Mouse (Mus musculus): Measurements from ENCODE around the gene Hoxb8. TPM values are rescaled to one million over a fixed set of nuclear protein-coding genes. Genes with fewer than 3 reads are reported as not detected.

Gene Hoxb8
- polyA plus RNA-seq (2021; fragmentation: Nextera tagmentation): not detected in 2 replicates
- long read RNA-seq, experiment 1: 0 reads
- long read RNA-seq, experiment 2: 0 reads

DNA sequence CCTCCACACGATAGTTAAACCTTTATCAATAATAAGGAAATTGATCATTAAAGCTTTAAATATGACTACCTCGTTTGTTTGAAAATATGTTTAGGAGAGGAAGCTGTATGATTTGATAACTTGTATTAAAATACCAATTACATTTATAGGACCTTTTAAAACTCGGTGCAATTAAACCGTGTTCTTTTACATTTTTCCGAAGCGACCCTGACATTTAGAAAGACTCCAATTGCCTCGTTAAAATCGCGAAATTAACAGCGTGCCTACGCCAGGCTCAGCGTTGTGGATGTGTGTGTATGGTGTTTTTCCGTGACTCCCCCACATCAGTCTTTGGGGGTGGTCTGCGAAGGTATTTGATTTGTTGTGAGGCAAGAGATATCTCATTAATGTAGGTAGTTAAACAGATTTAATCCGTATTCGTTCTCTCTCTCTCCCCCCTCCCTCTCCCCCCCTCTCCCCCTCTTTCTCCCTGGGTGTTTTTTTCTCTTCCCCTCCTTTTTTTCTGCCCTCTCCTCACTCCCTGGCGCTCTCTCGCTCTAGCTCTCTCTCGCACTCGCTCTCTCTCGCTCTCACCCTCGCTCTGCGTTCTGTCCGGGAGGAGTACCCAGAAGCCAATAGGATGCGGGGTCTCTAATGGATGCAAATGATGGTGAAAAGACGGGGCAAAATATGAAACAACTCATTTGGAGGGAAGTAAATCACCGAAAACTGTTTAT, at the start of gene Hoxb8:
Hoxb8 (plus strand) TSS at position 51 of the 716 bp plus-strand sequence.

DNA sequence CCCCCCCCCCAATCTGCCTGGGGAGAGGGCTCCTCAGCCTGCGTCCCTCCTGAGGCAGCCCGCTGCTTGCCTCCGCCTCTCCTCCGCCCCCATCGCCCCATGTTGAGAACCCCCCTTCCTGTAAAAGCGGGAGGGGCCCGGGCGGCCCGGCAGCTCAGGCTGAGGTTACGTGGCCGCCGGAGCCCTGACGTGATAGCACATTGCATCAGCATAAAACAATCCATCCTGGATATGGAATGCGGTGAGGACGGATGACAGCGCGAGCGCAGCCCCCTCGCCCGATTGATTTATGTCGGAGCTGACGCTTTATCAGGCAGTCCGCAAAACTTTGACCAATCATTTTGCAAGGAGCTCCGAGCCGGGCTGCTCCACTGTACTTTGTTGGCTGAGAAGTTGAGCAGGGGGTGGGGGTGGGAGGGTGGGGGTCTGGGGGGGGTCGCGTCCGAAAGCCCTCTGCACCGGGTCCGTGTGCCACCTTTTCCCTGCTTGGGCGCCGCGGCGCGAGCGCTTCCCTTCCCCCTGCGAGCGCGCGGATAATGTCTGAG, 10.6 kb upstream of the Hoxb8 start, which contains the start of gene Hoxb9:
Hoxb9 (plus strand) TSS at position 462 of the 545 bp plus-strand sequence.

DNA sequence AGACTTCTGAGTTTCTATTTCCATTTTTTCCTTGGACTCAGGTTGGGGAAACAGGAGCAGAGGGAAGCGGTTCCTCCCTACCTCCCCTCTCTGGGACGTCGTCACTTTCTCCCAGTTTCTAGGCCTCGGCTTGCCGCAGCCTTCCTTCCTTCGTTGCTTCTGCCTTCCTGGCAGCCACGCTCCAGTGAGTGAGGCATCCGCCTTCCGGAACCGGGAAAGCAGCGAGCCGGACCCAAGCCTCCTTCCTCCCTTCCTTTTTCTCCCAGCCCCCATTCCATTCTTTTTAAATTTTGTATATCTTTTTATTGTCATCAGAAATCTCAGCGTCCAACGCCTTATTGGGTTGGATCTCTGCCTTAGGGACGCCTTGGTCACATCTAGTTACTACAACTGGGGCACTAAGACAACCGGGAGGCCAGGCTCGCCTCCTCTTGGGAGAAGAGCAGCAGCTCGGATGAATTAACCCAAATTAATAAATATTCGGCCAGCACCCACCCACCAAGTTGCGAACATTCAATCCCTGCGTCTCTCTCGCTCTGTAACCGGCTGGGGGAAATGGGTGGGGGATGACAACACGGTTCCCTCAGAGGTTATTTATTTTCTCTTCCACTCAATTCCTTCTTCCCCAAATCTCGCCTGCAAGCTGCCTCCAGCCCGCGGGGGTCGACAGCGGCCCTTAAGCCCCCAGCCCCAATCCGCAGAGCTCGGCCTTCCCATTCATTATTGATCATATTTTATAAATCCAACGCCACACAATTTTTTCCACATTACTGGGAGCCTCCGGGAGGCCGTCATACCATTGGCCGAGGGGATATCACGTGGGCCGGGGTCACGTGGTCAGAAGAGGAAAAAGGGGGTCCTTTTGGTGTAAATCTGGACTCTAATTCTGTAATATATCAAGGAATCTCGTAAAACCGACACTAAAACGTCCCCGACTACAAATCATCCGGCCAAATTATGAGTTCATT, 4.3 kb downstream of the Hoxb8 start, which contains the start of gene Hoxb7:
Hoxb7 (plus strand) TSS at position 853 of the 968 bp plus-strand sequence.

DNA sequence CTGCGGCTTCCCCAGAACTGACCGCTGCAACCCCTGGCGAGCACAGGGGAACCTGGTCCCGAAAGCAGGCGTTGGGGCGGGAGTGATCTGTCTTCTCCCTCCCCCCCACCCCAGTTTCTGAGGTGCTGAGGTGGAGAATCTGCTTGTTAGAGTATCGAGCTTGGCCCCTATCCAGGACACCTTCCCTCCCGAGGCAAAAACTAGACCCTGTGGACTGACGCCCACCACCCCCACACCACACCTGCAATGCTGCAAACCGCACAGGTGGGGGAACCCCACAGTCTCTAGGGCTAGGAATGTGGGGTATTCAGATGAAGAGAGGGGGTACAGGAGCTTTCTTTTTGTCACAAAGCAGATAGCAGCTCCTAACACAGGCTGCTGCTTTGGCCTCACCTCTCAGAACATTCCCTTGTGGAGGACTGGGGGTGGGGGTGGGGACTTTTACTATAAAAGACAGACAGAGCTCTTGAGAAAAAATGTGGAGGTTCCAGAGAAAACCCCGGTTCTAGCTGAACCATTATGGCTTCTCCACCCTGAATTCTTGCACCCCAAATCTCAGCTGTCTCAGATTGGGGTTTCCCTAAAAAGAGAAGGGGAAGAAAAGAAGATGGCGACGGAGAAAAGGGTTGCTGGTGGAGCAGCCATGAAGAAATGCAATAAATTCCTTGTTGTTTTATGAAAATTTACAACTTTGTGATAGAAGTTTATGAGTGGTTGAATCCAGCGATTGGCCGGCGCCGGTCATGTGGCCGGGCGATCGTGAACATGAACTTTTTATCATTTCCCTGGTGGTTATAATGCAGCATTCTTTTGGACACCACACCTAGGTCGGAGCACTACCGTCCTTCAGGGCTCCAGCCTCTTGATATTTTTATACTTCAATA, 10.2 kb downstream of the Hoxb8 start, which contains the start of gene Hoxb6:
Hoxb6 (plus strand) TSS at position 796 of the 884 bp plus-strand sequence.

GRCm38 (mm10) chr11:96303151-96304099, 21.7 kb downstream of the Hoxb8 start, which contains the start of gene Hoxb5:
TSS of gene Hoxb5 (plus strand) at chr11:96303336.

DNA sequence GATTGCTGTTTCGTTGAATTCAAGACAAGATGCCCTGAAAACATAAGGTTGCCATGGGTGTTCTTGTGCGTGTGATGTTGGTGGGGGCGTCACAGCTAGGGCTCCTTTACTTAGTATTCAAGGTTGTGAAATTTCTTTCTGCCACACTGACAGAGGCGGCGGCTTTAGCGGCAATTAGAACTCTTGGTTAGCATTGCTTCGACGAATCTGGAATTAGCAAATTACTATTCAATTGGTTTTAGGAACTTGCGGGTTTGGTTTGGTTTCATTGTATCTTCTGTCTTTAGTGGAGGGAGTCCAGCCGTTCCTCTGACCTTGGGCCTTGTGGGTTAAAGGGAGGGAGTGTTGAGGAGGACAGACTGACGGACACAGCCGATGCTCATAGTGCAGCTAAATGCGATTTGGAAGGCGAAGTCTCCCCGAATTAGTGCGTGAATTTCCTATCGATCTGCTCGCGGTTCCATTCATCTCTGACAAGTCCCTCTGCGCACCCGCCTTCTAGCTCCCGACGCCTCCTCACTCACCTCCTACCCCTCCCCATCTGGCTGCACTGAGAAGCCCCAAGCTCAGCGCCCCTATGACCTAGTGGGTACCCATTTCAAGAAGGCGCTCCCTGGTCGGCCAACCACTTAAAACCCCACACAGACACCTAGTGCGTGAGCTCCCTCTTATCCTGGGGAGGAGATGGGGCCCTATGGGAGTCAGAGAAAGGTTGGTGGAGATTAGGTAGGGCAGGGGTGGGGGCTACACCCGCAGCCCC, 36.1 kb downstream of the Hoxb8 start, which contains the start of gene Hoxb4:
Hoxb4 (plus strand) TSS at position 660 of the 760 bp plus-strand sequence.

GRCm38 (mm10) chr11:96323154-96323553, 41.4 kb downstream of the Hoxb8 start, which contains the start of gene Hoxb3:
TSS of gene Hoxb3 (plus strand) at chr11:96323326.

Other genes starting within 250 kb of the Hoxb8 start
- 20.7 and 174 TPM in 2 replicates for gene Snf8, start 247.0 kb upstream of the Hoxb8 start, polyA plus RNA-seq (2021; fragmentation: Nextera tagmentation)
- gene Ube2z, start 216.5 kb upstream of the Hoxb8 start, polyA plus RNA-seq (2021; fragmentation: Nextera tagmentation): 7.4 and 13.4 TPM in 2 replicates
- gene Atp5g1, start 206.2 kb upstream of the Hoxb8 start, polyA plus RNA-seq (2021; fragmentation: Nextera tagmentation): 1,286 and 1,332 TPM in 2 replicates
- not detected in 2 replicates for gene Calcoco2, start 169.9 kb upstream of the Hoxb8 start, polyA plus RNA-seq (2021; fragmentation: Nextera tagmentation)
- gene Ttll6, start 148.1 kb upstream of the Hoxb8 start, polyA plus RNA-seq (2021; fragmentation: Nextera tagmentation): not detected in 2 replicates
- gene Hoxb13, start 87.6 kb upstream of the Hoxb8 start, polyA plus RNA-seq (2021; fragmentation: Nextera tagmentation): not detected in 2 replicates
- gene Hoxb9, start 10.4 kb upstream of the Hoxb8 start, polyA plus RNA-seq (2021; fragmentation: Nextera tagmentation): not detected in 2 replicates
- not detected in 2 replicates for gene Hoxb7, start 4.7 kb downstream of the Hoxb8 start, polyA plus RNA-seq (2021; fragmentation: Nextera tagmentation)
- not detected in 2 replicates for gene Hoxb6, start 10.6 kb downstream of the Hoxb8 start, polyA plus RNA-seq (2021; fragmentation: Nextera tagmentation)
- gene Hoxb5, start 21.4 kb downstream of the Hoxb8 start, polyA plus RNA-seq (2021; fragmentation: Nextera tagmentation): not detected in 2 replicates
- not detected in 2 replicates for gene Hoxb4, start 36.4 kb downstream of the Hoxb8 start, polyA plus RNA-seq (2021; fragmentation: Nextera tagmentation)
- not detected in 2 replicates for gene Hoxb3, start 41.4 kb downstream of the Hoxb8 start, polyA plus RNA-seq (2021; fragmentation: Nextera tagmentation)
- not detected in 2 replicates for gene Hoxb2, start 68.6 kb downstream of the Hoxb8 start, polyA plus RNA-seq (2021; fragmentation: Nextera tagmentation)
- not detected in 2 replicates for gene Hoxb1, start 83.8 kb downstream of the Hoxb8 start, polyA plus RNA-seq (2021; fragmentation: Nextera tagmentation)
- gene Skap1, start 182.7 kb downstream of the Hoxb8 start, polyA plus RNA-seq (2021; fragmentation: Nextera tagmentation): 2.2 and 2.5 TPM in 2 replicates